Mouse (Mus musculus) CH12F3 (cell line): Measurements from ENCODE around the gene Adamts2.

Experiments used
- in situ Hi-C: fragments of 300-500 bp; cut with MboI; formaldehyde crosslinking; loops from 2 replicates; pipeline ENCODE4 v1.14.3; 2020; ENCODE audit warnings: low sequenced_read_pairs

Adamts2 gene

DNA sequence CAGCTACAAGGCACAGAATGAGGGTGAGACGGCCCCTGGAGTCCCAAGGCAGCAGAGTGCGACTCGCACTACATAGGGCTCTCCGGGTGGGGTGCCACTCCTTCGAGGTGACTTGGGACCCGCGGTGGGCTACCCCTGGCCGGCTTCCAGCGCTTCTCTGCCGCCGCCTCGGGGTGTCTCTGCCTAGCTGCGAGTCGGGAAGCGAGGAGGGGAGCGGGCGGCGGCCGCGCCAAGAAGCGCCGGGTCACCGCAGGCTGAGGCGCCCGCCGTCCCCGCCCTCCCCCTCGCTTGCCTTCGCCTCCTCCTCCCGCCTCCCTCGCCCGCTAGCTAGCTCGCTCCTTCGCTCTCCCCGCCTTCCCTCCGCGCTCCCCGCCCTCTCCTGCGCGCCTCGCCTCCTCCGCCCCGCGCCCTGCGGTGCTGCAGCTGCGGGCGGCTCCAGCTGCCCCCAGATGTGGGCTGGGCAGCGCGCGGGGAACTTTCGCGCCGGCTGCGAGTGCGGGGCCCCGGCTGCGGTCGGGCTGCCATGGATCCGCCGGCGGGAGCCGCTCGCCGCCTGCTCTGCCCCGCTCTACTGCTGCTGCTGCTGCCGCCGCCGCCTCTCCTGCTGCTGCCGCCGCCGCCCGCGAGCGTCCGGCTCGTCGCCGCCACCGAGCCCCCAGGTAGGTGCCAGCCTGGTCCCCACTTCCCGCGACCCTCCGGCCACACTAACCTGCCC is at the start of gene Adamts2:
Gene Adamts2 (plus strand): TSS at position 444 of the 715 bp plus-strand sequence.
- in situ Hi-C loops: no loop called here

GRCm38 (mm10) chr11:50557064-50557463 is 44.8 kb upstream of the Adamts2 start:
- in situ Hi-C loops: no loop called here

- in situ Hi-C loops: no loop called here
These were observed 42.8 kb upstream of the Adamts2 start for GRCm38 (mm10) chr11:50559108-50559507.

- in situ Hi-C loops: no loop called here
These were observed 36.2 kb upstream of the Adamts2 start for GRCm38 (mm10) chr11:50565466-50566211.

DNA sequence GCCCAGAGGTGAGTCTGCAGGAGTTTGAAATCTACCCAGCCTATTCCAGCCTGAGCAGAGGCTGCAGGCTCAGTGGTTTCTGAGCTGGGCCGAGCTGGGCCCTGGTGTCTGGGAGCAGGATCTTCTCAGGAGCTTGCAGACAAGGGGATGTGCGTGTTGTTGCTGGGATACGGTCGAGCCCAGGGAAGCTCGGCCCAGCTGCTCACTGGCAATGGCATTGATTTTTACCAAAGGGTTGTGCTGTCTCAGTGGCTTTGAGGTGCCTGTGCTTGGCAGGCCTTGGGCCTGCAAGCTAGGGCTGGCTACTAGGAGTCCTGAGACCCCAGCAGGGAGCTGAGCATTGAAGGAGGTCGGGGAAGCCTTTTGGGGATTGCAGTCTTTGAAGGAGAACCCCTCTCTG is 30.4 kb upstream of the Adamts2 start:
- in situ Hi-C loops: no loop called here

DNA sequence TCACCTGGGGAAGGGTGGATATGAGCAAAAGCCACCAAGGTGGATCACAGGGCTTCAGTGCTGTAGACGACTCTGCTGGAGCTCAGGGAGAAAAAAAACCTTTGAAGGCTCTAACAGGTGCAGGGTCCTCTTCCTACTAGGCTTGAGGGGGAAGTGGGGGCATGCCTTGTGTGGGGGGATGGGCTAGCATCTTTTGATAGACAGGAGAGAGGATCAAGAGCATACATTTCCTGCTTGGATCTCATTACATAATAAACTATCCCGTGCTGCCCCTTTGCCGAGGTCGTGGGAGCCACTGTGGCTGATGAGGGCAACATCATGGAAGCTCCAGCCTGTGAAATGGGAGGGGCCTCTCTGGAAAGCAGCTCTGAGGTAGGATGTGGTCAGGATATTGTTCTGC is 25.4 kb upstream of the Adamts2 start:
- in situ Hi-C loops: no loop called here

DNA sequence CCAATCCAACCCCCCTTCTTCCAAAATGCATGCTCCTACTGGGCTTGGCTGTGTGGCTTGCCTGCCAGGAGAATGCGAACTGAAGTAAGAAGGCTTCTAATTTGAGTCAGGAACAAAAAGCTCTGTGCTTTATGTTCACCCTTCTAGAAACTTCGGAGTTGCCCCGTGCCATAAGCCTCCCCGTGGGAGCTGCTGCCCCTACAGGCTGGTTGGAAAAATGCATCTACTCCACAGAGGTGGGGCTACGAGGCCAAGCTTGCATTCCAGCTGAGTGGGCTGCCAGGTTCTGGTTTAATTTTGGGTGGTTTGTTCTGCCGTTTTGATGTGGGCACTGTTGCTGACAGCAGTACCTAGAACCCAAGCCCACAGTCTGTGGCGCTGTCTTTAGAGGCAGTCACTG is 14.9 kb upstream of the Adamts2 start:
- in situ Hi-C loops: no loop called here

GRCm38 (mm10) chr11:50587787-50588186 is 14.1 kb upstream of the Adamts2 start:
- in situ Hi-C loops: no loop called here

DNA sequence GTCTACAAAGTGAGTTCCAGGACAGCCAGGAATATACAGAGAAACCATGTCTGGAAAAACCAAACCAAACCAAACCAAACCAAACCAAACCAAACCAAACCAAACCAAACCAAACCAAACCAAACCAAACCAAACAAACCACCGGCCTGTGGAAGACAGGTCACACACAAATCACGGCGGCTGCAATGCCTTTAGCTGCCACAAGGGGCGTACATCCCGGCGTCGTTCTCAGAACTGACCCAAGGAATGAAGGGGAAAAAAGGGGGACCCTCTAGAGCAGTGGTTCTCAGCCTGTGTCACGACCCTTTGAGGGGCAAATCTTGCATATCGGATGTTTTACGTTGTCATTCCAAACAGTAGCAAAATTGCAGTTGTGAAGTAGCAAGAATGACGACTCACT is 12.8 kb upstream of the Adamts2 start:
- in situ Hi-C loops: no loop called here

- in situ Hi-C loops: no loop called here
These were observed 10.8 kb upstream of the Adamts2 start for GRCm38 (mm10) chr11:50591053-50591452.

DNA sequence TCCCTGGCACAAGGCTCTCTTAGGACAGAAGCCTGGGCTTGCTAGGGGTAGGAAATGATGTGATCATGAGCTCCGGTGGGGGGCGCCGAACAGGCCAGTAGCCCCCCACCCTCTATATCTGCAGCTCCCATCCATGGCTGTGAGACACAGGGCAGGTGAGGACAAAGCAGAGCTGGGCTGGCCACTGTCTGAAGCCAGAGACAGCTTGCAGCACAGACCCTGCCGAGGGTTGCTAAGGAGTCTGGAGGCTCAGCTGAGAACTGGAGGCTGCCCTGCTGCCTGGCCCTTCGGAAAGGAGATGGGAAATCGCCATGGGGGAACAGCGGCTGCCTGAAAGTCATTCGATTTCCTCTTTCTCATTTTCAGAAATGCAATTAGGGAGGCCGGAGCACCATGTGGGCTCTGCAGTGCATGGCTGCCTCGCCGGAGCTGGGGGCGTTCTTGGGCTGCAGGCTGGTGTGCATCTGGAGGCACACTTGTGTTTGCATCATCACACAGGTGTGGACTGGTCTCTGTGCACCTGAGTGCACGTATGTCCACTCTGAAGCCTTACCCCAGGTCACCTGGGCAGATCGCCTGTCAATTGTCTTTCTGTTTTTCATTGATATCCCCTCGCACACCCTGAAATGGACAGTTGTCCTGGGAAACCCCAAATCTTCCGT is 8.9 kb upstream of the Adamts2 start:
- in situ Hi-C loops: no loop called here

DNA sequence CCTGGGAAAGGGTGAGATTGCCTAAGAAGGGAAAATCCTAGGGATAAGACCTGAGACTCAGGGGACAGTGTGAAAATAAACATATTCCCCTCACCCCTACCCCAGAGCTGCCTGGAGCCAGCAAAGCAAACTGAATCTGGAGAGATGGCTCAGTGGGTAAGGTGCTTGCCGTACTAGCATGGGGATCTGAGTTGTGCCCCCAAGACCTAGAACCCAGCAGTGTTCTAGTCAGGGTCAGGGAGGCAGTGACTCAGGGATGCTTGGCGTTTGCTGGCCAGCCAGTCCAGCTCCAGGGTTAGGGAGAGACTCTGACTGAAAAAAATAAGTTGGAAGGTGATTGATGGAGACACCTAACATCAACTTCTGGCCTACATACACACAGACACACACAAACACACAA is 5.3 kb upstream of the Adamts2 start:
- in situ Hi-C loops: no loop called here

DNA sequence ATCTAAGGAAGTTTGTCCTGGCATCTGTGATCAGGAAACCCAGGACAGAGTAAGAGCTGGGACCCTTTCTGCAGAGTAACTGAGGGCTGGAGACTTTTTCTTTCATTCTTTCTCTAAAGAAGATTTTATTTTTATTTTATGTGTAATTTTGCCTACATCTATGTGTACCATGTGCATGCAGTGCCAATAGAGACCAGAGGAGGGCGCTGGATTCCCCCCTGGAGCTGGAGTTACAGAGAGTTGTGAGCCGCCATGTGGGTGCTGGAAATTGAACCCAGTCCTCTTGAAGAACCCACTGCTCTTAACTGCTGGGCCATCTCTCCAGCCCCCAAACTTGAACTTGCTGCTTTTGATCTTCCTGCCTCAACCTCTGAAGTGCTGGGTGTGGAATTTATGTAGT is 2.7 kb upstream of the Adamts2 start:
- in situ Hi-C loops: no loop called here

DNA sequence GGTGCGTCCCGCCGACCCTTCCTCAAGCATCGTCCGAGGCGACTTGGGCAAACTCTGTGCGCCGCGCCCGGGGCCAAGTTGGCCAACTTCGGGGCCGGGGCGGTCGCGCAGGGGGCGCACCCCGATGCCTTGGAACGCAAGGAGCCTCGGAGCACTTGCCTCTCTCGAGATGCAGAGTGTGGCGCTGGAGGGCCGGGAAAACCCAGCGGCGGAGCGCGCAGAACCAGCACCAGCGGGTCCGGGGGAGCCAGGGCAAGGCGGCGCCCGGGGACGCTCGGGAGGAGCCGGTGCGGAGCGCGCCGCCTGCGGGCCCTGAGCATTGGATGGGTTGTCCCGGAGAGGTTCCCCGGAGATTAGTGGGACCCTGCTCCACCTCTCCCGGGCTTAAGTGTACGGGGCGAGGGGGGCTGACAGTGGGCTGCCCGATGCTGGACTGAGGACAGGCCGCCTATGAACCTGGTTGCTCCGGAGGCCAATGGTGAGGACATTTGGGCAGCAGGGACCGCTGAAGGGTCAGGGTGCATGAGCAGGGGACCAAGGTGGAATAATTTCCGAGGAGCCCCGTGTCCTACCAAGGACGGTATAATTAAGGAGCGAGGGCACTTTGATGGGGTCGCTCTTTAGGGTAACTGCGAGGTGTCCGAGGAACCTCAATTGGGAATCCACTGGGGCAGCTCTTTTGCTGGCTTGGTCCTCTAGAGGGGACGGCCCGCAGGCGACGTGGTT is 635 bp downstream of the Adamts2 start:
- in situ Hi-C loops: no loop called here

DNA sequence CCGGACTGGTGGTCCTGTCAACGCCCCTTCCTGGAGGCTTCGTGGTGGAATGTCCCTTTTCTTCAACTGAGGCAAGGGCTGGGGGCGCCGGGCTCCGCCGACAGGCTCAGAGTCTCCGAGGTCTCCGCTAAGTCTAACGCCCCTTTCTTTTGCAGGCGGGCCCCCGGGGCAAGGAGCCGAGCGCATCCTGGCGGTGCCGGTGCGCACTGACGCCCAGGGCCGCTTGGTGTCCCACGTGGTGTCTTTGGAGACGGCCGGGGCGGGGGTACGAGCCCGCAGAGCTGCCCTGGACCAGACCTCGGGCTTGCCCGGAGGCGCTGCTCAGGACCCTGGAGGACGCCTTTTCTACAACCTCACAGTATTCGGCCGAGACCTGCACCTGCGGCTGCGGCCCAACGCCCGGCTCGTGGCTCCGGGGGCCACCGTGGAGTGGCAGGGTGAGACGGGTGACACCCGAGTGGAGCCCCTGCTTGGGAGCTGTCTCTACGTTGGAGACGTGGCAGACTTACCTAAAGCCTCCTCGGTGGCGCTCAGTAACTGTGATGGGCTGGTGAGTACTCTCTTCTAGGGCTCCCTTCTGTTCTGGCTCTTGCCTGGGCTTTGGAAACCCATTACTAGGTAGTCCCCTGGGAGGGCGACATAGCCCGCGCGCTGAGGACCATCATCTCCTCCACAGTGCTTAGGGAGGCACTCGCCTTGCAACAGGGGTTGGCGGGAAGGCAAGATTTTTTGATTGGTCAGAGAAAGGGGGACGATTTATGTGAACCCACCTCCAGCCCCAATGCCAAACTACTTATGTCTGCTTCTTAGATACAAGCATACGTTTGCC is 1.4 kb downstream of the Adamts2 start:
- in situ Hi-C loops: no loop called here

DNA sequence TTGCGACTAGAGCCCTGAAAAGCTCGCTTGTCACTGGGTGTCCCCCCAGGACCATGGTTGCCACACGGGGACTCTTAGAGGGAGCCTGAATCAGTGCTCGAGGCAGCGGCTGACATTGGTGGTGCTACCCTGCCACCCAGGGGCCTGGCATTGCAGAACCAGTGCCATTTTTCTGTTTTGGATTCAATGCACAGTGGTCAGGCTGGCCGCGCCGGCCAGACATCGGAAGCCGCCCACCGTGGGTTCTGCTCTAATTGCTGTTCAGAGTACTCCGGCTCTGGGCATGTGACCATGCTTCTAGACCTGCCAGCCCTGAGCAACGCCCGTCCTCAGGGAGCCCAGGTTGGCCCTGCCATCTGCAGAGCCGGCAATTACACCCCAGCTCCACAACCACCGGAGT is 2.5 kb downstream of the Adamts2 start:
- in situ Hi-C loops: no loop called here

- in situ Hi-C loops: no loop called here
These were observed 9.3 kb downstream of the Adamts2 start for GRCm38 (mm10) chr11:50611181-50611580.

DNA sequence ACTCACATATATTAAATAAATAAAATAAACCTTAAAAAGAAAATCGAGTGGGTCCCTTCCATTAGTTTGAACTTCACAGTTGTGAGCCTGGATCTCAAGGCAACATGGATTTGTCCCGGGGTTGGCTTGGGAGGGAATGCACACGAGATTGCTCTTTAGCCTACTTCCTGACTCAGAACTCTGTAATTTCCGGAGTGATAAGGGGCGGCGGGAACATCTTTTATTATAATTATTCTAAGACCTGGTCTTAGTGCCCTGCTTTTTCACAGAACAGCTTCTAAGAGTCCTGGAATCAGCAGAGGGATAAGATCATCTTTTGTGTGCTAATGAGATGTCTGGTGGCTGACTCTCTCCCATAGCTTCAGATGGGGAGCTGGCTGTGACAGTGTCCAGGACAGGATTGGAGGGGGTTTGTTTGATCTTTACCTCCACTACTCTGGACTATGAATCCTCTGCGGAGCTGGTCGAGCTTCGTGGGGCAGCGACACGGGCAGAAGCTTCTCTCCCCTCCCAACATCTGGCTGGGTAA is 15.2 kb downstream of the Adamts2 start:
- in situ Hi-C loops: no loop called here

DNA sequence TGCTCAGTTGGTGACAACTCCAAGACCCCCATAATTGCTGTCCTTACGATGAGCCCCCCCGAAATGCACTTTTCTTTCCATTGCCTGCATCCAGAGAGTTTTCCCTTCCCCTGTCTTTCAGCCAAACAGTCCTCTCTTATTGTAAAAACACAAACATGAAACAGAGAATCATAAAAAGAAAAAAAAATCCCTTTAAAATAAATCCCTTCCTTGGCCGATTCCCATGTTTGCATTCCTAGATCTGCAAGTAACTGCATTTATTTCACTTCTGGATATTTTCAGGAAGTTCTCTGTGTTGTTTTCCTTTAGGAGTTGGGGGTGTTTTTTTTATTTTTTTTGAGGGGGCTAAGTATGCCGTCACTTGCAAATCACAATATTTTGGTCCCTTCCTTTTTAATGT is 19.0 kb downstream of the Adamts2 start:
- in situ Hi-C loops: no loop called here

DNA sequence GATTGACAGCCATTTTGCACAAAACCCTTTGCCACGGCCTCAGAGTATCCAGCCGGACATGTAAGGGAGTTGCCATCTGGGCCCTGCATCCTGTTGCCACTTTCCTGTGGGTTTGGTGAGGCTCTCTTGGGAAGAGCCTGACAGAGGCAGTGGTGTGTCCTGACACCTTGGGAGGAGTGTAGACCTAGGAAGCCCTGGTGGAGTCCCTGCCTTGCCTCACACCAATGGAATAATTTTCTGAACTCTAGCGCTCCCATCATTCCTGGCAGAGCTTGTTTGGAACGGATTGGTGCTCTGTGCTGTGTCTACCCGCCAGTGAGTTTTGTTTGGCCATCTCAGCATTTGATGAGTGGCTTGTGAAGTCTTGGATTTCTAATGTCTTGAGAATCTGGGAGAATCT is 19.5 kb downstream of the Adamts2 start:
- in situ Hi-C loops: no loop called here
